Mouse (Mus musculus): ENCODE measurements around the gene Washc2. TPM values are rescaled to one million over a fixed set of nuclear protein-coding genes. Genes with fewer than 3 reads are reported as not detected.

Washc2 gene
- polyA plus RNA-seq, 1 experiment from 2014 or later, result 64.4 TPM

GRCm38 (mm10) chr6:116264836-116265235 is 57.0 kb downstream of the Washc2 start:
- no peak overlapping the region for H3K9ac ChIP-seq (replicated peaks)
- WGBS, result 82% methylated on average over 11 of the region's 11 CpGs
- no peak for ATAC-seq

GRCm38 (mm10) chr6:116265603-116266002 is 57.8 kb downstream of the Washc2 start:
- no peak for ATAC-seq
- no peak overlapping the region for H3K9ac ChIP-seq (replicated peaks)
- peak overlapping the region; percentile 26; the same call in 1 of the 2 replicates for H3K4me3 ChIP-seq (replicated peaks)
- peak overlapping the region; percentile 72 for H3K4me2 ChIP-seq (replicated peaks)
- WGBS, result 56% methylated on average over 4 of the region's 4 CpGs
- no peaks in the 10 kb centered on the region for H3K27me3 ChIP-seq
- H3K4me1 ChIP-seq (replicated peaks), result peaks cover 21% of the 10 kb centered on the region
- peak overlapping the region; percentile 87 for H3K27ac ChIP-seq
- H3K9me3 ChIP-seq, result no peaks in the 10 kb centered on the region
- H3K36me3 ChIP-seq, result peaks cover 19% of the 10 kb centered on the region

More at GRCm38 (mm10) chr6:116264836-116265235, 57.0 kb downstream of the Washc2 start:
- Histone ChIP-seq H3K9me3 (no peaks in the 10 kb centered on the region), H3K4me2 (replicated peaks) (peak overlapping the region; percentile 72), H3K27me3 (no peaks in the 10 kb centered on the region), H3K27ac (no peak overlapping the region), H3K36me3 (peaks cover 24% of the 10 kb centered on the region), H3K4me3 (replicated peaks) (peak overlapping the region; percentile 64), H3K4me1 (replicated peaks) (peaks cover 21% of the 10 kb centered on the region)

GRCm38 (mm10) chr6:116266273-116267109 is 58.7 kb downstream of the Washc2 start:
- 13% methylated on average over 11 of the region's 11 CpGs for WGBS
- peak overlapping the region; percentile 26 for H3K4me3 ChIP-seq (replicated peaks)
- H3K27ac ChIP-seq, result peak overlapping the region; percentile 87
- H3K9me3 ChIP-seq, result no peaks in the 10 kb centered on the region
- H3K4me1 ChIP-seq (replicated peaks), result peaks cover 21% of the 10 kb centered on the region
- H3K4me2 ChIP-seq (replicated peaks), result peak overlapping the region; percentile 72
- H3K27me3 ChIP-seq, result no peaks in the 10 kb centered on the region
- peaks cover 11% of the 10 kb centered on the region for H3K36me3 ChIP-seq
- ATAC-seq, result peak; percentile 76
- peak overlapping the region; percentile 12; the same call in 1 of the 2 replicates for H3K9ac ChIP-seq (replicated peaks)

GRCm38 (mm10) chr6:116267110-116267423 is 59.2 kb downstream of the Washc2 start:
- no peak overlapping the region for H3K4me3 ChIP-seq (replicated peaks)
- H3K36me3 ChIP-seq, result peaks cover 8% of the 10 kb centered on the region
- peak overlapping the region; percentile 87 for H3K27ac ChIP-seq
- H3K4me2 ChIP-seq (replicated peaks), result peak overlapping the region; percentile 72; the same call in 1 of the 2 replicates
- no peak overlapping the region for H3K9ac ChIP-seq (replicated peaks)
- H3K9me3 ChIP-seq, result no peaks in the 10 kb centered on the region
- H3K4me1 ChIP-seq (replicated peaks), result peaks cover 21% of the 10 kb centered on the region
- no peaks in the 10 kb centered on the region for H3K27me3 ChIP-seq
- 95% methylated on average over 1 of the region's 1 CpGs for WGBS
- ATAC-seq, result no peak

- WGBS, result 72% methylated on average over 4 of the region's 4 CpGs
- peaks cover 27% of the 10 kb centered on the region for H3K36me3 ChIP-seq
Measured at GRCm38 (mm10) chr6:116275695-116276094, 67.9 kb downstream of the Washc2 start.

GRCm38 (mm10) chr6:116278679-116279317 is 71.0 kb downstream of the Washc2 start:
- no peak for ATAC-seq
- Histone ChIP-seq H3K4me3 (replicated peaks) (no peak overlapping the region), H3K27ac (no peak overlapping the region), H3K9ac (replicated peaks) (no peak overlapping the region), H3K9me3 (no peaks in the 10 kb centered on the region), H3K27me3 (no peaks in the 10 kb centered on the region), H3K36me3 (peaks cover 31% of the 10 kb centered on the region), H3K4me2 (replicated peaks) (no peak overlapping the region), H3K4me1 (replicated peaks) (no peaks in the 10 kb centered on the region)
- 85% methylated on average over 5 of the region's 5 CpGs for WGBS

More at GRCm38 (mm10) chr6:116275695-116276094, 67.9 kb downstream of the Washc2 start:
- H3K27me3 ChIP-seq, result no peaks in the 10 kb centered on the region
- H3K4me3 ChIP-seq (replicated peaks), result no peak overlapping the region
- H3K4me2 ChIP-seq (replicated peaks), result no peak overlapping the region
- H3K9me3 ChIP-seq, result no peaks in the 10 kb centered on the region
- H3K4me1 ChIP-seq (replicated peaks), result no peaks in the 10 kb centered on the region
- no peak overlapping the region for H3K9ac ChIP-seq (replicated peaks)
- no peak for ATAC-seq
- no peak overlapping the region for H3K27ac ChIP-seq

GRCm38 (mm10) chr6:116281014-116281413 is 73.2 kb downstream of the Washc2 start:
- Histone ChIP-seq H3K4me2 (replicated peaks) (no peak overlapping the region), H3K36me3 (peaks cover 19% of the 10 kb centered on the region; the same call in 1 of the 2 replicates), H3K27ac (no peak overlapping the region), H3K4me1 (replicated peaks) (no peaks in the 10 kb centered on the region), H3K9ac (replicated peaks) (no peak overlapping the region), H3K4me3 (replicated peaks) (no peak overlapping the region), H3K9me3 (no peaks in the 10 kb centered on the region), H3K27me3 (no peaks in the 10 kb centered on the region)
- WGBS, result 95% methylated on average over 13 of the region's 13 CpGs
- ATAC-seq, result no peak

GRCm38 (mm10) chr6:116282546-116282945 is 74.7 kb downstream of the Washc2 start:
- ATAC-seq, result no peak

GRCm38 (mm10) chr6:116283280-116283679 is 75.4 kb downstream of the Washc2 start:
- no peaks in the 10 kb centered on the region for H3K27me3 ChIP-seq
- no peak overlapping the region for H3K9ac ChIP-seq (replicated peaks)
- no peak for ATAC-seq
- H3K4me2 ChIP-seq (replicated peaks), result no peak overlapping the region
- no peak overlapping the region for H3K27ac ChIP-seq
- 78% methylated on average over 3 of the region's 3 CpGs for WGBS
- H3K4me1 ChIP-seq (replicated peaks), result no peaks in the 10 kb centered on the region
- no peaks in the 10 kb centered on the region for H3K9me3 ChIP-seq
- peaks cover 11% of the 10 kb centered on the region; the same call in 1 of the 2 replicates for H3K36me3 ChIP-seq
- H3K4me3 ChIP-seq (replicated peaks), result no peak overlapping the region

More at GRCm38 (mm10) chr6:116282546-116282945, 74.7 kb downstream of the Washc2 start:
- H3K27ac ChIP-seq, result no peak overlapping the region
- 52% methylated on average over 4 of the region's 4 CpGs for WGBS
- H3K4me3 ChIP-seq (replicated peaks), result no peak overlapping the region
- no peak overlapping the region for H3K4me2 ChIP-seq (replicated peaks)
- no peaks in the 10 kb centered on the region for H3K9me3 ChIP-seq
- no peaks in the 10 kb centered on the region for H3K4me1 ChIP-seq (replicated peaks)
- H3K36me3 ChIP-seq, result peaks cover 11% of the 10 kb centered on the region; the same call in 1 of the 2 replicates
- no peak overlapping the region for H3K9ac ChIP-seq (replicated peaks)
- no peaks in the 10 kb centered on the region for H3K27me3 ChIP-seq

- WGBS, result 95% methylated on average over 4 of the region's 4 CpGs
- H3K4me3 ChIP-seq (replicated peaks), result no peak overlapping the region
- H3K9ac ChIP-seq (replicated peaks), result no peak overlapping the region
- no peak overlapping the region for H3K27ac ChIP-seq
- ATAC-seq, result no peak
- H3K27me3 ChIP-seq, result no peaks in the 10 kb centered on the region
- no peaks in the 10 kb centered on the region for H3K4me1 ChIP-seq (replicated peaks)
- H3K4me2 ChIP-seq (replicated peaks), result no peak overlapping the region
- H3K9me3 ChIP-seq, result no peaks in the 10 kb centered on the region
- peaks cover 9% of the 10 kb centered on the region; the same call in 1 of the 2 replicates for H3K36me3 ChIP-seq
Measured at GRCm38 (mm10) chr6:116286321-116286720, 78.5 kb downstream of the Washc2 start.

- Histone ChIP-seq H3K4me3 (replicated peaks) (no peak overlapping the region), H3K27ac (no peak overlapping the region), H3K9me3 (no peaks in the 10 kb centered on the region), H3K27me3 (no peaks in the 10 kb centered on the region), H3K4me2 (replicated peaks) (no peak overlapping the region), H3K9ac (replicated peaks) (no peak overlapping the region), H3K36me3 (peaks cover 9% of the 10 kb centered on the region; the same call in 1 of the 2 replicates), H3K4me1 (replicated peaks) (no peaks in the 10 kb centered on the region)
- no peak for ATAC-seq
- 83% methylated on average over 5 of the region's 5 CpGs for WGBS
Measured at GRCm38 (mm10) chr6:116286870-116287575, 79.2 kb downstream of the Washc2 start.

- no peak overlapping the region for H3K4me2 ChIP-seq (replicated peaks)
- ATAC-seq, result no peak
- WGBS, result 98% methylated on average over 2 of the region's 2 CpGs
Measured at GRCm38 (mm10) chr6:116311411-116311810, 103.6 kb downstream of the Washc2 start.

More at GRCm38 (mm10) chr6:116311411-116311810, 103.6 kb downstream of the Washc2 start:
- Histone ChIP-seq H3K27me3 (no peaks in the 10 kb centered on the region), H3K36me3 (0 out of 2 replicates have a peak, but pooled peaks cover 4% of the 10 kb centered on the region), H3K4me1 (replicated peaks) (no peaks in the 10 kb centered on the region), H3K27ac (no peak overlapping the region), H3K4me3 (replicated peaks) (no peak overlapping the region), H3K9me3 (no peaks in the 10 kb centered on the region), H3K9ac (replicated peaks) (no peak overlapping the region)

All from midbrain, embryonic 13.5 days (tissue).